Mouse (Mus musculus) heart, embryonic 10.5 days (tissue): ENCODE measurements around the gene Map2k1. TPM values are rescaled to one million over a fixed set of nuclear protein-coding genes. Genes with fewer than 3 reads are reported as not detected.
"Not testable (repeated sequence)": the region's sequence is repeated elsewhere in the genome, so short reads cannot be mapped to it uniquely, and the experiment has no call there.

Experiments
- DNase-seq: peaks from one replicate; pipeline ENCODE4 v3.0.0-alpha.2; 2017; ENCODE audit warnings: low spot score
- H3K27ac ChIP-seq: fragments of 300-500 bp; sonication (generic); 2 replicates; pipeline ENCODE4 v1.5.1; 2016; ENCODE audit warnings: mild to moderate bottlenecking
- H3K27me3 ChIP-seq: fragments of 300-500 bp; sonication (generic); 2 replicates; pipeline ENCODE4 v1.6.1; 2016; ENCODE audit warnings: mild to moderate bottlenecking; ENCODE audit not compliant: poor library complexity, insufficient read depth, severe bottlenecking
- H3K36me3 ChIP-seq: fragments of 300-500 bp; sonication (generic); 2 replicates; pipeline ENCODE4 v1.6.1; 2016; ENCODE audit warnings: mild to moderate bottlenecking, moderate library complexity
- H3K4me1 ChIP-seq: fragments of 300-500 bp; sonication (generic); 2 replicates; pipeline ENCODE4 v1.6.1; 2016; ENCODE audit warnings: mild to moderate bottlenecking
- H3K4me3 ChIP-seq: fragments of 300-500 bp; sonication (generic); 2 replicates; pipeline ENCODE4 v1.5.1; 2016; ENCODE audit warnings: mild to moderate bottlenecking, moderate library complexity
- H3K9me3 ChIP-seq: fragments of 300-500 bp; sonication (generic); 2 replicates; pipeline ENCODE4 v1.6.1; 2016; ENCODE audit warnings: mild to moderate bottlenecking, moderate library complexity
- whole genome bisulfite sequencing: fragments of 180-500 bp; shearing (Covaris S2); methylation state at CpG from one replicate; pipeline ENCODE4 v1.1.7; 2016; 5-methylcytosine and 5-hydroxymethylcytosine counted together
- polyA plus RNA-seq: library from polyadenylated mRNA; unstranded; fragments of >200 nt; fragmentation: Nextera tagmentation; extraction: Ambion mirVana; gene quantifications from 2 replicates; pipeline ENCODE4 v1.2.1, GENCODE M21; 2016

Gene Map2k1
- 108 and 118 TPM in 2 replicates for polyA plus RNA-seq

GRCm38 (mm10) chr9:64253021-64253904 lies at the start of gene Map2k1:
Gene Map2k1 (minus strand): TSS chr9:64253631.
- Histone ChIP-seq H3K36me3 (peaks cover 5% of the 10 kb centered on the region; the same call in 1 of the 2 replicates), H3K4me3 (peak within 1 kb of the TSS; percentile 95), H3K27me3 (no peaks in the 10 kb centered on the region), H3K4me1 (peaks cover 26% of the 10 kb centered on the region), H3K9me3 (no peaks in the 10 kb centered on the region), H3K27ac (peak within 1 kb of the TSS; percentile 95)
- DNase-seq, result peak; percentile 100
- WGBS, result under 1% methylated on average over 89 of the region's 89 CpGs

- H3K4me1 ChIP-seq, H3K27me3 ChIP-seq, DNase-seq, H3K4me3 ChIP-seq, H3K9me3 ChIP-seq, H3K27ac ChIP-seq: not testable (repeated sequence)
- WGBS, result 91% methylated on average over 4 of the region's 4 CpGs
- H3K36me3 ChIP-seq, result peaks cover 89% of the 10 kb centered on the region
Observed at GRCm38 (mm10) chr9:64303086-64303485, 49.7 kb upstream of the Map2k1 start.

GRCm38 (mm10) chr9:64282404-64282987 lies 29.1 kb upstream of the Map2k1 start:
- Histone ChIP-seq H3K4me1 (peaks cover 9% of the 10 kb centered on the region), H3K9me3 (no peaks in the 10 kb centered on the region), H3K27me3 (no peaks in the 10 kb centered on the region), H3K4me3 (peak overlapping the region; percentile 85), H3K27ac (peak overlapping the region; percentile 98), H3K36me3 (peaks cover 4% of the 10 kb centered on the region; the same call in 1 of the 2 replicates)
- DNase-seq, result no peak
- 60% methylated on average over 5 of the region's 5 CpGs for WGBS

- Histone ChIP-seq H3K27ac (peak overlapping the region; percentile 98), H3K4me1 (peaks cover 9% of the 10 kb centered on the region), H3K27me3 (no peaks in the 10 kb centered on the region), H3K36me3 (no peaks in the 10 kb centered on the region), H3K9me3 (no peaks in the 10 kb centered on the region), H3K4me3 (peak overlapping the region; percentile 85)
- under 1% methylated on average over 24 of the region's 24 CpGs for WGBS
- DNase-seq, result no peak
Observed at GRCm38 (mm10) chr9:64281781-64282178, 28.3 kb upstream of the Map2k1 start.

- Histone ChIP-seq H3K27ac (peak within 1 kb of the TSS; percentile 98), H3K4me3 (peak within 1 kb of the TSS; percentile 85), H3K36me3 (no peaks in the 10 kb centered on the region), H3K9me3 (no peaks in the 10 kb centered on the region), H3K27me3 (no peaks in the 10 kb centered on the region), H3K4me1 (peaks cover 9% of the 10 kb centered on the region)
- 3% methylated on average over 46 of the region's 46 CpGs for WGBS
- peak; percentile 98 for DNase-seq
Observed at GRCm38 (mm10) chr9:64281105-64281780, 27.8 kb upstream of the Map2k1 start, which contains the start of gene Tipin. Gene Tipin (plus strand): TSS chr9:64281581.

- WGBS, result 88% methylated on average over 6 of the region's 6 CpGs
- no peaks in the 10 kb centered on the region for H3K36me3 ChIP-seq
- H3K4me3 ChIP-seq, result no peak overlapping the region
- H3K9me3 ChIP-seq, result no peaks in the 10 kb centered on the region
- no peak overlapping the region for H3K27ac ChIP-seq
- no peaks in the 10 kb centered on the region for H3K27me3 ChIP-seq
- H3K4me1 ChIP-seq, result peaks cover 9% of the 10 kb centered on the region
- no peak for DNase-seq
Observed at GRCm38 (mm10) chr9:64278665-64279310, 25.4 kb upstream of the Map2k1 start.

GRCm38 (mm10) chr9:64277706-64278105 lies 24.3 kb upstream of the Map2k1 start:
- no peak for DNase-seq
- Histone ChIP-seq H3K4me3 (no peak overlapping the region), H3K4me1 (peaks cover 8% of the 10 kb centered on the region), H3K27ac (no peak overlapping the region), H3K27me3 (no peaks in the 10 kb centered on the region), H3K36me3 (no peaks in the 10 kb centered on the region), H3K9me3 (no peaks in the 10 kb centered on the region)
- WGBS, result 63% methylated on average over 8 of the region's 8 CpGs

- H3K36me3 ChIP-seq, result no peaks in the 10 kb centered on the region
- DNase-seq, result no peak
- no peaks in the 10 kb centered on the region for H3K27me3 ChIP-seq
- no peak overlapping the region for H3K27ac ChIP-seq
- no peaks in the 10 kb centered on the region for H3K4me1 ChIP-seq
- WGBS, result 62% methylated on average over 1 of the region's 1 CpGs
- no peaks in the 10 kb centered on the region for H3K9me3 ChIP-seq
- H3K4me3 ChIP-seq, result no peak overlapping the region
Observed at GRCm38 (mm10) chr9:64274919-64275318, 21.5 kb upstream of the Map2k1 start.

GRCm38 (mm10) chr9:64274291-64274690 lies 20.9 kb upstream of the Map2k1 start:
- no peaks in the 10 kb centered on the region for H3K9me3 ChIP-seq
- no peaks in the 10 kb centered on the region for H3K27me3 ChIP-seq
- 76% methylated on average over 4 of the region's 4 CpGs for WGBS
- H3K36me3 ChIP-seq, result no peaks in the 10 kb centered on the region
- no peak for DNase-seq
- no peak overlapping the region for H3K4me3 ChIP-seq
- H3K4me1 ChIP-seq, result no peaks in the 10 kb centered on the region
- no peak overlapping the region for H3K27ac ChIP-seq

- no peaks in the 10 kb centered on the region for H3K36me3 ChIP-seq
- no peak overlapping the region for H3K4me3 ChIP-seq
- DNase-seq, result no peak
- no peak overlapping the region for H3K27ac ChIP-seq
- H3K4me1 ChIP-seq, result no peaks in the 10 kb centered on the region
- H3K9me3 ChIP-seq, result no peaks in the 10 kb centered on the region
- no peaks in the 10 kb centered on the region for H3K27me3 ChIP-seq
- 77% methylated on average over 4 of the region's 4 CpGs for WGBS
Observed at GRCm38 (mm10) chr9:64273757-64274156, 20.3 kb upstream of the Map2k1 start.

- no peaks in the 10 kb centered on the region for H3K4me1 ChIP-seq
- H3K27me3 ChIP-seq, result no peaks in the 10 kb centered on the region
- H3K27ac ChIP-seq, result no peak overlapping the region
- H3K36me3 ChIP-seq, result no peaks in the 10 kb centered on the region
- H3K4me3 ChIP-seq, result no peak overlapping the region
- DNase-seq, result no peak
- WGBS, result 24% methylated on average over 7 of the region's 7 CpGs
- no peaks in the 10 kb centered on the region for H3K9me3 ChIP-seq
Observed at GRCm38 (mm10) chr9:64272611-64273010, 19.2 kb upstream of the Map2k1 start.

GRCm38 (mm10) chr9:64271249-64271648 lies 17.8 kb upstream of the Map2k1 start:
- Histone ChIP-seq H3K27ac (no peak overlapping the region), H3K4me1 (no peaks in the 10 kb centered on the region), H3K9me3 (no peaks in the 10 kb centered on the region), H3K4me3 (no peak overlapping the region), H3K27me3 (no peaks in the 10 kb centered on the region), H3K36me3 (no peaks in the 10 kb centered on the region)
- WGBS, result 58% methylated on average over 3 of the region's 3 CpGs
- DNase-seq, result no peak
